Mouse (Mus musculus) hindbrain, postnatal 0 days (tissue): ENCODE measurements around the gene Nlrc4. TPM values are rescaled to one million over a fixed set of nuclear protein-coding genes. Genes with fewer than 3 reads are reported as not detected.

Source experiments
- ATAC-seq: fragments of 200-750 bp; cut with Nextera tagmentation; 2 replicates; pipeline ENCODE4 v1.8.0; 2017; ENCODE audit warnings: mild to moderate bottlenecking, moderate TSS enrichment, moderate library complexity
- DNase-seq: peaks from one replicate; pipeline ENCODE4 v3.0.0-alpha.2; 2015; ENCODE audit warnings: low spot score
- H3K27ac ChIP-seq: fragments of 300-500 bp; sonication (generic); 2 replicates; pipeline ENCODE4 v1.5.1; 2014; ENCODE audit warnings: mild to moderate bottlenecking
- H3K27me3 ChIP-seq: fragments of 300-500 bp; sonication (generic); 2 replicates; pipeline ENCODE4 v1.6.1; 2014; ENCODE audit warnings: low read length, mixed read lengths; ENCODE audit not compliant: insufficient read depth
- H3K36me3 ChIP-seq: fragments of 300-500 bp; sonication (generic); 2 replicates; pipeline ENCODE4 v1.6.1; 2014; ENCODE audit warnings: low read length, mixed read lengths; ENCODE audit not compliant: insufficient read depth
- H3K4me1 ChIP-seq: fragments of 300-500 bp; sonication (generic); 2 replicates; pipeline ENCODE4 v1.6.1; 2014; ENCODE audit warnings: antibody characterized with exemption, low read length, mixed read lengths; ENCODE audit not compliant: insufficient read depth
- H3K4me2 ChIP-seq: fragments of 300-500 bp; sonication (generic); 2 replicates; pipeline ENCODE4 v1.6.1; 2014; ENCODE audit warnings: low read depth, mild to moderate bottlenecking, low read length, moderate library complexity, mixed read lengths
- H3K4me3 ChIP-seq: fragments of 300-500 bp; sonication (generic); 2 replicates; pipeline ENCODE4 v1.5.1; 2014; ENCODE audit warnings: low read length
- H3K9ac ChIP-seq: fragments of 300-500 bp; sonication (generic); replicated peaks from 2 replicates; pipeline ENCODE4 v1.6.1; 2014; ENCODE audit warnings: mild to moderate bottlenecking, low read length, moderate library complexity, mixed read lengths
- H3K9me3 ChIP-seq: fragments of 300-500 bp; sonication (generic); 2 replicates; pipeline ENCODE4 v1.6.1; 2016; ENCODE audit warnings: low read length, mixed read lengths
- CTCF ChIP-seq: IDR thresholded peaks from 2 replicates; pipeline ENCODE4 v1.5.1; 2016; ENCODE audit warnings: antibody characterized with exemption, control low read depth, low read depth
- WGBS: fragments of 180-500 bp; shearing (Covaris S2); extraction: QIAGEN DNeasy Blood & Tissue Kit; methylation state at CpG from one replicate; pipeline ENCODE4 v1.1.7; 2014; 5-methylcytosine and 5-hydroxymethylcytosine counted together
- polyA plus RNA-seq: library from polyadenylated mRNA; unstranded; fragments of >200 nt; fragmentation: Nextera tagmentation; extraction: Ambion mirVana; gene quantifications from 2 replicates; pipeline ENCODE4 v1.2.1, GENCODE M21; 2015
- total RNA-seq: library from RNA; depleted of rRNA; stranded (reverse); fragments of >200 nt; gene quantifications from 2 replicates; pipeline ENCODE4 v1.2.3, GENCODE M21; 2014

Gene Nlrc4
- total and polyA plus RNA-seq, 2 experiments from 2014 or later: 0.24 to 0.37 TPM

DNA sequence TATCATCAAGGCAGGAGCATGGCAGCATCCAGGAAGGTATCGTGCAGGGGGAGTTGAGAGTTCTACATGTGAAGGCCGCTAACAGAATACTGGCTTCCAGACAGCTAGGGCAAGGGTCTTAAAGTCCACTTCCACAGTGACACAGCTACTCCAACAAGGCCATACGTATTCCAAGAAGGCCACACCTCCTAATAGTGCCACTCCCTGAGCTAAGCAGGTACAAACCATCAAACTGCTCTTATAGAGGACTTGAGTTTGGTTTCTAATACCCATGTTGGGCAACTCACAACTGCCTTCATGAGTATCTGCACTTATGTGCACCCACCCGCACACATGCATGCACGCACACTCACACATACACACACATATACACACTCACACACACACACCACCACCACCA, 2.1 kb downstream of the Nlrc4 start:
- H3K9me3 ChIP-seq: no peaks in the 10 kb centered on the region
- H3K36me3 ChIP-seq: no peaks in the 10 kb centered on the region
- TF ChIP-seq CTCF: no peak
- WGBS: 91% methylated on average over 5 of the region's 5 CpGs
- H3K9ac ChIP-seq: no peak overlapping the region
- ATAC-seq (no peak), DNase-seq (no peak)
- no peak overlapping the region for H3K27ac ChIP-seq
- H3K4me2 ChIP-seq: no peak overlapping the region
- H3K27me3 ChIP-seq: no peaks in the 10 kb centered on the region
- H3K4me3 ChIP-seq: no peak overlapping the region
- no peaks in the 10 kb centered on the region for H3K4me1 ChIP-seq

DNA sequence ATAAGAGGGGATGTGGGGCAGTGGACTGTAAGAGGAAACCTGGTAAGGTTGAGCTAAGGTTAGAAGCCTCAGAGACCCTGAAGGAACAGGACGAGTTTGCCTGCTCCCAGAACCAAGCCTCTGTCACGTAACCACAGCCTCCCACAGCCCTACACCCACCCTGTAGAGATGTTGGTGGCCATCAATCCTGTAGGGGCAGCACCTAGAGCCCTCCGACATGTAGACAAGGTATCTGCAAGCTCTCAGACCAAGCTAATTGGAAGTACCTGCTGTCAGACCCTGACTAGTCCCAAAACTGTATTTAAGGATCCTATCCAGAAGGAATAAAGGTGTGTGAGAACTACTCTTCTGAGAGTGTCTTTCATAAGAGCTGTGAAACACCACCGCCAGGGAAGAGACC, 3.5 kb downstream of the Nlrc4 start:
- DNase-seq: no peak
- H3K27ac ChIP-seq: no peak overlapping the region
- TF ChIP-seq CTCF: no peak
- WGBS: 96% methylated on average over 4 of the region's 4 CpGs
- no peak for ATAC-seq
- H3K9me3 ChIP-seq: no peaks in the 10 kb centered on the region
- no peaks in the 10 kb centered on the region for H3K4me1 ChIP-seq
- no peak overlapping the region for H3K4me2 ChIP-seq
- no peak overlapping the region for H3K4me3 ChIP-seq
- H3K9ac ChIP-seq: no peak overlapping the region
- no peaks in the 10 kb centered on the region for H3K27me3 ChIP-seq
- no peaks in the 10 kb centered on the region for H3K36me3 ChIP-seq

DNA sequence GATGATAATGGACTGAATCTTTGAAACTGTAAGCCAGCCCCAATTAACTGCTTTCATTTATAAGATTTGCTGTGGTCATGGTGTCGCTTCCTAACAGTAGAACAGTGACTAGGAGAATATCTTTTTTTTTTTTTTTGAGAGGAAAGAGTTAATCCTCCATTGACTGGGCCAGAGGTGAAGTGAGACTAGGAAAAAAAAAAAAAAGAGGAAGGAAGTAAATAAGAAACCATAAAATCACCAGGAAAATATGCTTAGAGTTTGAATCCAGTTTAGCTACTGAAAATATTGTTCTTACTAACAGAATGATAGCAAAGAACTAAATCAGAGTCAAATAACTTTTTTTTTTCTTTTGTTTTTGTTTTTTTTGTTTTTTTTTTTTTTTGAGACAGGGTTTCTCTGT, 4.3 kb downstream of the Nlrc4 start:
- Histone ChIP-seq H3K27ac (no peak overlapping the region), H3K4me3 (no peak overlapping the region), H3K9ac (no peak overlapping the region), H3K4me1 (no peaks in the 10 kb centered on the region), H3K9me3 (no peaks in the 10 kb centered on the region), H3K36me3 (no peaks in the 10 kb centered on the region), H3K4me2 (no peak overlapping the region), H3K27me3 (no peaks in the 10 kb centered on the region)
- DNase-seq (no peak), ATAC-seq (no peak)
- TF ChIP-seq CTCF: no peak
- 93% methylated on average over 1 of the region's 1 CpGs for WGBS

DNA sequence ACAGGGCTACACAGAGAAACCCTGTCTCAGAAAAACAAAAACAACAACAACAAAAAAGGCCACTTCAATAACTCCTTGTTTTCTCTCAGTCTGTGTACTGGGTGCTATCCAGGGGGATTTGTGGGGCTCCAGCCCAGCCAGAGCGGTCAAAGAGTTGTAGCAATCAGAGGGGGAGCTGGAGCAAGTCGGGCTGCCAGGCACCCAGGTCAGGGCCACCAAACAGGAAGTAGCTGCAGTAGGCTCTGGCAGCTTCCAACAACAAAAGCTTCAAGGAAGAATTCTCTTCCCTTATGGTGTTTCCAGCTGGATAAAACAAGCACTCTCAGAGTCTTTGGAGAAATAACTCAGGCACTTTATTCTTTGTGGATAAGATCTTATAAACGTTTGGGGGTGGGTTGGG, 5.0 kb downstream of the Nlrc4 start:
- Histone ChIP-seq H3K27me3 (no peaks in the 10 kb centered on the region), H3K4me3 (no peak overlapping the region), H3K9me3 (no peaks in the 10 kb centered on the region), H3K27ac (no peak overlapping the region), H3K9ac (no peak overlapping the region), H3K36me3 (no peaks in the 10 kb centered on the region), H3K4me1 (no peaks in the 10 kb centered on the region), H3K4me2 (no peak overlapping the region)
- ATAC-seq (no peak), DNase-seq (no peak)
- WGBS: 77% methylated on average over 3 of the region's 3 CpGs
- TF ChIP-seq CTCF: no peak

DNA sequence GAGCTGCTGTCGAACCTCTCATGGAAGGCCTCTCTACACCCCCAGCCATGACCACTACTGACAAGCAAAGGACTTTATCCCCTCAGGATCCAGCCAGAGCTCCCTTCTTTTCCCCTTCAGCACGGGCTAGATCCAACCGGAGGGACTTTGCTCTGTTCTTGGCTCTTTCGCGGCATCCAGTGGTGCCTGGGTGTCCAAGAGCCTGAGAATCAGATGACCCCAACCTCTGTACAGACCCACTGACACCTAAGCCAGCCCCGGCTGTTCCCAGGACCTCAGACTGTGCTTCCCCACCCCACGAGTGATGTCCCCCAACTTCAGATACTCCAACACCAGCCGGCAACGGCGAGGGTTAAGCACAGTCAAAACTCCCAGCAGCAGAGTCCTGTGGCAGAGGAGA, 9.2 kb downstream of the Nlrc4 start:
- no peak overlapping the region for H3K4me2 ChIP-seq
- no peaks in the 10 kb centered on the region for H3K9me3 ChIP-seq
- H3K27ac ChIP-seq: no peak overlapping the region
- no peaks in the 10 kb centered on the region for H3K36me3 ChIP-seq
- ATAC-seq: no peak
- H3K4me1 ChIP-seq: no peaks in the 10 kb centered on the region
- no peak for DNase-seq
- no peaks in the 10 kb centered on the region for H3K27me3 ChIP-seq
- H3K4me3 ChIP-seq: no peak overlapping the region
- no peak for TF ChIP-seq CTCF
- WGBS: 89% methylated on average over 10 of the region's 10 CpGs
- no peak overlapping the region for H3K9ac ChIP-seq

DNA sequence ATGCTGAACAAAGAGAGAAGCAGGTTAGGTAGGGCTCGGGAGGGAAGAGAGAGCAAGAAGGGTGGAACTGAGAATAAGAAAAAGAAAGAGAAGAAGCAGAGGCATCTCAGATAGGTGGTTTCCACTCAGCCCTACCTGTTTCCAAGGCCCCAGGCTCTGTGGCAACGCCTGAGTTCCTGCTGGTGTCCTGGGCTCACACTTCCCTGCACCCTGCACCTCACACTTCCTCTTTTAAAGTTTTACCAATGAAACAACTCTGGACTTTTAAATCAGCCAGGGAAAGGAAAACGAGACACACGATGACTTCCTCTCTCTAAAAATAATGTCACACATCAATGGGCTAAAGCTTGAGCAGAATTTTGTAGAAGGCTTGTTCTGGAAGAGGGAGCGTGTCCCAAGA, 18.5 kb downstream of the Nlrc4 start:
- H3K36me3 ChIP-seq: no peaks in the 10 kb centered on the region
- H3K27me3 ChIP-seq: no peaks in the 10 kb centered on the region
- no peak for TF ChIP-seq CTCF
- no peak overlapping the region for H3K4me3 ChIP-seq
- no peak overlapping the region for H3K27ac ChIP-seq
- no peak overlapping the region for H3K9ac ChIP-seq
- no peak overlapping the region for H3K4me2 ChIP-seq
- DNase-seq: no peak
- H3K9me3 ChIP-seq: no peaks in the 10 kb centered on the region
- ATAC-seq: no peak
- H3K4me1 ChIP-seq: no peaks in the 10 kb centered on the region
- WGBS: 77% methylated on average over 5 of the region's 5 CpGs

DNA sequence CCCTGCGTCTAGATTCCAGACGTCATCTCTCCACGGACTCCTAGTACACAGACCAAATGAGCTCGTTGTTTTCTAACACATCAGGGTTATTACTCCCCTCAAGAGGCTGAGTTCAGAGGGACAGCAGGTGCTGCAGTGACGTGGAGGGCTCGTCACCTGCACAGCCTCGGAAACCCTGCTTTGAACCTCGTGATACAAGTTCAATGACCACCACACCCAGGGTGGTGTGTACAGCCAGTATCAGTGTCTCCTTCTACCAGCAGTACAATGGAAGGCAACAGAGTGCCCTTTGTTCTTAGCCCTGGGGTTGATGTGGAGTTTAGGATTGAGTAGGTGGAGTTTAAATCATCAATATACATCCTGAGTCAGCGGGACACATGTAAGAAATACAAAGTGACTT, 21.2 kb downstream of the Nlrc4 start:
- ATAC-seq: no peak
- H3K4me2 ChIP-seq: no peak overlapping the region
- no peak overlapping the region for H3K9ac ChIP-seq
- no peak overlapping the region for H3K4me3 ChIP-seq
- no peaks in the 10 kb centered on the region for H3K27me3 ChIP-seq
- no peaks in the 10 kb centered on the region for H3K4me1 ChIP-seq
- no peak for DNase-seq
- H3K9me3 ChIP-seq: no peaks in the 10 kb centered on the region
- H3K36me3 ChIP-seq: no peaks in the 10 kb centered on the region
- H3K27ac ChIP-seq: no peak overlapping the region
- no peak for TF ChIP-seq CTCF
- WGBS: 86% methylated on average over 9 of the region's 9 CpGs
